Comparison of ENCODE assay signal across 39 mouse cellular contexts in the genomic region with DNA sequence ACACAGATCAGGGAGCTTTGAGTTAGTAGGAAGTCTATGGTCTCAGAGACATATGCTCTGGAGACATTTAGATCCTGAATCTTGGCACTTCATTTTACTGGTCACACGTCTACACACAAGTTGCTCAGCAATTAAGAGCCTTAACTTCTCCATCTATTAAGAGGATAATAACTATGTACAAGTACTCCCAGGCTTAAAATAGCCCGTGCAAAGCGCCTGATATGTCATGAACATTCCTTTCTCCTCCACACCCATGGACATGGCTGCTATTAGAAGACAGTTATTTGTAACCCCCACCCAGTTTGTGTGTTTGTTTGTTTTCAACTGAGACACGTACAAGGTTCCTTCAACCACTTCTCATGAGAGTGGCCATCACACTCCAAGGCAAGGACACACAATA. TPM values are rescaled to one million over a fixed set of nuclear protein-coding genes. Genes with fewer than 3 reads are reported as not detected.
"Had no signal": no experiment of that assay in that cellular context is flagged by ENCODE, and none has a peak within 500 bp of the region (broad histone marks: within the 10 kb centered on the region; RNA-seq: fewer than 3 reads in every experiment).

No protein-coding gene starts in this region.

- H3K4me3 ChIP-seq: gastrocnemius, adult 2 months; heart, adult 2 months; heart, embryonic 13.5 days; heart, embryonic 15.5 days; hindbrain, embryonic 13.5 days; hindbrain, embryonic 15.5 days; kidney, embryonic 15.5 days; limb, embryonic 13.5 days had no signal

- H3K27ac ChIP-seq: gastrocnemius, adult 2 months; heart, adult 2 months; heart, embryonic 13.5 days; heart, embryonic 15.5 days; hindbrain, embryonic 13.5 days; hindbrain, embryonic 15.5 days; hindbrain, postnatal 0 days; kidney, embryonic 15.5 days; kidney, postnatal 0 days; limb, embryonic 13.5 days had no signal

- DNase-seq: gastrocnemius, adult 2 months; gastrocnemius, postnatal 10 days; gastrocnemius, postnatal 36 days; heart, adult 11 months; heart, adult 2 months; heart, postnatal 14 days; heart, postnatal 36 days; kidney, adult 11 months; kidney, adult 2 months; kidney, adult 9 months; kidney, postnatal 14 days; kidney, postnatal 36 days; layer of hippocampus, adult 9-11 months; layer of hippocampus, postnatal 36 days; left cerebral cortex, postnatal 4 days had no signal

- ATAC-seq: hindbrain, postnatal 0 days; intestine, embryonic 16.5 days had no signal

- H3K9ac ChIP-seq: heart, embryonic 13.5 days; heart, embryonic 15.5 days; hindbrain, embryonic 13.5 days; hindbrain, embryonic 15.5 days; kidney, embryonic 15.5 days; limb, embryonic 13.5 days had no signal

- H3K9me3 ChIP-seq: heart, embryonic 13.5 days; heart, embryonic 15.5 days; hindbrain, embryonic 13.5 days; hindbrain, embryonic 15.5 days; kidney, embryonic 15.5 days; limb, embryonic 13.5 days had no signal

- H3K4me1 ChIP-seq: heart, embryonic 15.5 days; hindbrain, embryonic 13.5 days; hindbrain, embryonic 15.5 days; limb, embryonic 13.5 days had no signal

- H3K36me3 ChIP-seq: heart, embryonic 13.5 days; heart, embryonic 15.5 days; hindbrain, embryonic 13.5 days; hindbrain, embryonic 15.5 days; kidney, embryonic 15.5 days; limb, embryonic 13.5 days had no signal

- H3K27me3 ChIP-seq: heart, embryonic 13.5 days; heart, embryonic 15.5 days; hindbrain, embryonic 13.5 days; hindbrain, embryonic 15.5 days; kidney, embryonic 15.5 days; limb, embryonic 13.5 days had no signal

- H3K4me2 ChIP-seq: heart, embryonic 11.5 days; heart, embryonic 13.5 days; heart, embryonic 15.5 days; hindbrain, embryonic 13.5 days; hindbrain, embryonic 15.5 days; kidney, embryonic 15.5 days; limb, embryonic 13.5 days had no signal

RNA-seq across cellular contexts. Expression of a gene that starts 1.4 kb away (rescaled TPM):
- total RNA-seq: gastrocnemius, adult 2 months; gastrocnemius, postnatal 10 days; gastrocnemius, postnatal 36 days; heart, adult 2 months; heart, postnatal 14 days; heart, postnatal 36 days; hematopoietic stem cell, adult 5-6 weeks; hindbrain, postnatal 0 days; layer of hippocampus, adult 18-20 months; layer of hippocampus, adult 8-10 months; layer of hippocampus, postnatal 14 days; layer of hippocampus, postnatal 36 days; left cerebral cortex, adult 18-20 months; left cerebral cortex, adult 8-10 months; left cerebral cortex, postnatal 10 days; left cerebral cortex, postnatal 25 days; left cerebral cortex, postnatal 4 days had no signal
- polyA plus RNA-seq: frontal cortex, adult 2 months; heart, adult 2 months; heart, embryonic 11.5 days; heart, embryonic 13.5 days; heart, embryonic 15.5 days; heart, postnatal 0 days; hindbrain, embryonic 11.5 days; hindbrain, embryonic 13.5 days; hindbrain, postnatal 0 days; intestine, embryonic 14.5 days; intestine, embryonic 16.5 days; large intestine, adult 2 months; limb, embryonic 11.5 days; limb, embryonic 13.5 days had no signal

RNA-seq across cellular contexts. Expression of a gene that starts 25.0 kb away (rescaled TPM):
- total RNA-seq: gastrocnemius, adult 2 months; gastrocnemius, postnatal 36 days; hematopoietic stem cell, adult 5-6 weeks had no signal
